12 mouse cellular contexts compared by ENCODE assay signal in genomic region chr2:180500726-180501125, GRCm38 (mm10). TPM values are rescaled to one million over a fixed set of nuclear protein-coding genes. Genes with fewer than 3 reads are reported as not detected.
DNase-seq lines count a peak whose midpoint lies in the region; ATAC-seq and TF ChIP-seq lines count a peak whose summit lies in the region.
"Had no signal": no experiment of that assay in that cellular context is flagged by ENCODE, and none has a peak within 500 bp of the region (broad histone marks: within the 10 kb centered on the region; RNA-seq: fewer than 3 reads in every experiment).

No protein-coding gene starts in this region.

- H3K27me3 ChIP-seq in forebrain, postnatal 0 days (ENCODE audit: insufficient read depth, low read length): no peaks in the 10 kb centered on the region
- H3K27me3 ChIP-seq in midbrain, embryonic 16.5 days (ENCODE audit: control insufficient read depth, insufficient read depth, low read depth, low read length): peaks cover 44% of the 10 kb centered on the region

- peak overlapping the region; percentile 59 for H3K9ac ChIP-seq in forebrain, postnatal 0 days
- H3K9ac ChIP-seq in midbrain, embryonic 16.5 days (ENCODE audit: low read depth, low read length): peak overlapping the region; percentile 3; the same call in 1 of the 2 replicates

- peak overlapping the region; percentile 46 for H3K4me3 ChIP-seq in left cerebral cortex, adult 2 months
- H3K4me3 ChIP-seq in forebrain, postnatal 0 days (ENCODE audit: low read depth, low read length): peak overlapping the region; percentile 48
- peak overlapping the region; percentile 42 for H3K4me3 ChIP-seq in midbrain, embryonic 16.5 days (ENCODE audit: low read depth, low read length)

- peak; percentile 82 to 89 for DNase-seq in cerebellum, postnatal 10 days
- DNase-seq in cerebellum, adult 11-12 months: no peak
- DNase-seq in left cerebral cortex, adult 2 months (ENCODE audit: extremely low spot score in 1 of 2, low spot score in 2 of 2): no peak
- no peak for DNase-seq in left cerebral cortex, postnatal 14 days (ENCODE audit: low spot score in 2 of 2)
- no peak for DNase-seq in forebrain, postnatal 0 days
- no peak for DNase-seq in frontal cortex, postnatal 25 days (ENCODE audit: low spot score in 2 of 2)
- DNase-seq in layer of hippocampus, adult 18-20 months (ENCODE audit: low spot score in 2 of 2): no peak
- DNase-seq: cerebellum, adult 18-20 months; kidney, postnatal 14 days; lung, postnatal 14 days had no signal

- H3K4me1 ChIP-seq in forebrain, postnatal 0 days (ENCODE audit: insufficient read depth): peaks cover 24% of the 10 kb centered on the region
- H3K4me1 ChIP-seq in midbrain, embryonic 16.5 days (ENCODE audit: control insufficient read depth, insufficient read depth, low read length): peaks cover 15% of the 10 kb centered on the region

- no peak for TF ChIP-seq CTCF in left cerebral cortex, adult 2 months (IDR thresholded peaks at IDR 0.05)
- TF ChIP-seq CTCF in forebrain, postnatal 0 days (IDR thresholded peaks at IDR 0.05; ENCODE audit: low read depth): no peak

- no peak overlapping the region for H3K27ac ChIP-seq in left cerebral cortex, adult 2 months
- peak overlapping the region; percentile 57; the same call in 1 of the 2 replicates for H3K27ac ChIP-seq in forebrain, postnatal 0 days (ENCODE audit: low read depth, low read length)
- no peak overlapping the region for H3K27ac ChIP-seq in midbrain, embryonic 16.5 days (ENCODE audit: low read length)

- H3K4me2 ChIP-seq in forebrain, postnatal 0 days (ENCODE audit: low read depth): peak overlapping the region; percentile 77
- peak overlapping the region; percentile 84 for H3K4me2 ChIP-seq in midbrain, embryonic 16.5 days (ENCODE audit: low read length)

- no peaks in the 10 kb centered on the region for H3K36me3 ChIP-seq in forebrain, postnatal 0 days (ENCODE audit: insufficient read depth)
- no peaks in the 10 kb centered on the region for H3K36me3 ChIP-seq in midbrain, embryonic 16.5 days (ENCODE audit: control insufficient read depth, insufficient read depth, low read length)
- H3K36me3 ChIP-seq: G1E had no signal

- no peaks in the 10 kb centered on the region for H3K9me3 ChIP-seq in forebrain, postnatal 0 days (ENCODE audit: low read length)
- H3K9me3 ChIP-seq in midbrain, embryonic 16.5 days (replicated peaks; ENCODE audit: control insufficient read depth, low read length, poor library complexity, severe bottlenecking): no peaks in the 10 kb centered on the region
- H3K9me3 ChIP-seq: G1E had no signal

- ATAC-seq in forebrain, postnatal 0 days: no peak
- ATAC-seq in midbrain, embryonic 16.5 days: no peak

- WGBS in forebrain, postnatal 0 days: 34% methylated on average over 13 of the region's 13 CpGs
- WGBS in midbrain, embryonic 16.5 days: 40% methylated on average over 13 of the region's 13 CpGs

- intact Hi-C loops in left cerebral cortex, adult 2 months (cut with DNase I): no loop called here
- intact Hi-C loops in left cerebral cortex, postnatal 14 days (cut with DNase I): no loop called here

RNA-seq across cellular contexts. Expression of gene Ntsr1, which starts 0.9 kb away (rescaled TPM):
- 1 to 10 TPM; 6.0 to 7.9 TPM for total RNA-seq in left cerebral cortex, adult 2 months (2021)
- total RNA-seq in left cerebral cortex, postnatal 14 days (2021): 10 to 100 TPM; 11.4 to 14.1 TPM
- total RNA-seq in forebrain, postnatal 0 days (2014; rRNA removed): 19.8 and 35.8 TPM in 2 replicates
- polyA plus RNA-seq in forebrain, postnatal 0 days (2015; fragmentation: Nextera tagmentation; extraction: Ambion mirVana): 13.2 and 18.1 TPM in 2 replicates
- polyA plus RNA-seq in midbrain, embryonic 16.5 days (2015; fragmentation: Nextera tagmentation; extraction: Ambion mirVana): 2.7 and 3.3 TPM in 2 replicates
- total RNA-seq in layer of hippocampus, adult 18-20 months (2021): 1 to 10 TPM; 2.7 to 3.5 TPM
- polyA plus RNA-seq: G1E had no signal

RNA-seq across cellular contexts. Expression of gene Slco4a1, which starts 44.7 kb away (rescaled TPM):
- total RNA-seq in left cerebral cortex, adult 2 months (2021): 1 to 10 TPM; 2.6 to 3.1 TPM
- total RNA-seq in left cerebral cortex, postnatal 14 days (2021): 1 to 10 TPM; 1.6 to 2.1 TPM
- 1.8 TPM in 2 replicates for total RNA-seq in forebrain, postnatal 0 days (2014; rRNA removed)
- polyA plus RNA-seq in forebrain, postnatal 0 days (2015; fragmentation: Nextera tagmentation; extraction: Ambion mirVana): 1.3 and 1.6 TPM in 2 replicates
- polyA plus RNA-seq in midbrain, embryonic 16.5 days (2015; fragmentation: Nextera tagmentation; extraction: Ambion mirVana): 1.7 and 2.4 TPM in 2 replicates
- total RNA-seq in layer of hippocampus, adult 18-20 months (2021): 1 to 10 TPM; 1.3 to 1.8 TPM
- polyA plus RNA-seq: G1E had no signal

Comparison
In these comparisons a context has a peak if more than half of its experiments do, and no peak if none do; other contexts are left out.
1. DNase-seq: peak in cerebellum, postnatal 10 days (2 of 2); none in cerebellum, adult 11-12 months (single experiment), left cerebral cortex, adult 2 months (0 of 2), left cerebral cortex, postnatal 14 days (0 of 2), forebrain, postnatal 0 days (single experiment), frontal cortex, postnatal 25 days (0 of 2) and layer of hippocampus, adult 18-20 months (0 of 2).
2. Peak in every context shown above with its lines, with median percentiles within 50 percentile points of each other: H3K4me3 ChIP-seq.